Mouse (Mus musculus): Measurements from ENCODE around the gene Exo1.

- no peak for TF ChIP-seq EP300 (IDR thresholded peaks at IDR 0.05; ENCODE audit: low read depth)
- TF ChIP-seq CTCF (IDR thresholded peaks at IDR 0.05; ENCODE audit: low read depth) = no peak
These were observed 3.0 kb downstream of the Exo1 start for GRCm38 (mm10) chr1:175883398-175883797.
